Mouse (Mus musculus): ENCODE measurements around the gene Rfng.

GRCm38 (mm10) chr11:120822831-120823550 is 39.0 kb upstream of the Rfng start:
- TF ChIP-seq CTCF (conservative IDR thresholded peaks at IDR 0.05; ENCODE audit: low read length) (no peak), NANOG (IDR thresholded peaks at IDR 0.05; ENCODE audit: borderline replicate concordance, low read length) (no peak), POU5F1 (IDR thresholded peaks at IDR 0.05; ENCODE audit: borderline replicate concordance, low read length) (no peak)
